Comparison of ENCODE assay signal across 8 mouse cellular contexts in the genomic region with DNA sequence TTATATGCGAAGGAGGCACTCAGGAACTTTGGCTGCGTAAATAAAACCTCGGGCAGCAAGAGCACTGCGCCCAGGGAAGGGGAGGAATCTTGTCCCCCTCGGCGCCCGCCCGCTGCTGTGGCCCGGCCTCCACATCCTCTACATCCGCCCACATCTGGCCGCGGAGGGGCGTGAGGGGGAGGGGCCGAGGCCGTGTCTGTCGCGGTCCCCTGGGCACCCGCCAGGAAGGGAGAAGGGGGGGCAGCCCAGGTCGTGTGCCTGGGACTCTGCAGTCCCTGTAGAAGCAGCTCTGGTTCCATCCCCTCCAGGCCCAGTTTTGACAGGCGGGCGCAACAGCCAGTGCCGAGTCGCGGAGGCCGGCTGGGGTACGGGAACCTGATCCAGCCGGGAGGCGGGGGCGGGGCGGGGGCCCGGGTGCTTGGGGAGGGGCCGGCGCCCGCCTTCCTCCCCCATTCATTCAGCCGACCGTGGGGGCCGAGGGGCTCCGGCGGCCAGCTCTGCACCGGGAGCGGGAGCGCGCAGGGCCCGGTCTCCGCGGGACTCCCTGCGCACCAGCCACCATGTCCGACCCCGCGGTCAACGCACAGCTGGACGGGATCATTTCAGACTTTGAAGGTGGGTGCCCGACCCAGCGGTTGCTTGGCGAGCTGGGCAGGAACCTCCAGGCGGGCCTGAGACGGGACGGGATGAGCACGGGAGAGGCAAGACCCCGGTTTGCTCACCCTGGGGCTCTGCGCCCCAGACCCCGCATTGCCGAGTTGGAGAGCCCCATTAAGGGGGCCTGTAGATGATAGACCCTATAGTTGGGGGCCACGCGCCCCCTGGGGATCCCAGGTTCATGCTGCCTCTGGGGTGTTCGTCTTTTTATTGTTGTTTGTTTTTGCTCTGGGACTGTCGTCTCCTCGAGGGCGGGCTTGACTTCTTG.
DNase-seq lines count a peak whose midpoint lies in the region; ATAC-seq lines count a peak whose summit lies in the region.

No protein-coding gene starts in this region.

- DNase-seq in CD4-positive, CD25-positive, alpha-beta regulatory T cell, adult 2 months (ENCODE audit: low read depth, low spot score) = peak; percentile 86
- DNase-seq in adrenal gland, postnatal 36 days = peak; percentile 95 to 97
- peak; percentile 57 to 63 for DNase-seq in frontal cortex, postnatal 10 days (ENCODE audit: low spot score in 2 of 2)
- peak; percentile 35 to 48 for DNase-seq in layer of hippocampus, postnatal 36 days
- peak; percentile 93 to 97 for DNase-seq in lung, postnatal 4 days
- DNase-seq in right cerebral cortex, adult 18-20 months = peak; percentile 75
- peak; percentile 63 for DNase-seq in urinary bladder, adult 2 months (ENCODE audit: low spot score)

- no peaks in the 10 kb centered on the region for H3K9me3 ChIP-seq in hindbrain, embryonic 12.5 days (replicated peaks)

- peak overlapping the region; percentile 75 for H3K9ac ChIP-seq in hindbrain, embryonic 12.5 days

- peak; percentile 62 for ATAC-seq in hindbrain, embryonic 12.5 days (ENCODE audit: low FRiP score)

- H3K27ac ChIP-seq in hindbrain, embryonic 12.5 days = peak overlapping the region; percentile 77

- peaks cover 72% of the 10 kb centered on the region for H3K4me1 ChIP-seq in hindbrain, embryonic 12.5 days

- H3K27me3 ChIP-seq in hindbrain, embryonic 12.5 days = no peaks in the 10 kb centered on the region

- H3K4me2 ChIP-seq in hindbrain, embryonic 12.5 days (replicated peaks) = peak overlapping the region; percentile 83

- H3K36me3 ChIP-seq in hindbrain, embryonic 12.5 days = no peaks in the 10 kb centered on the region

- under 1% methylated on average over 69 of the region's 69 CpGs for WGBS in hindbrain, embryonic 12.5 days

- peak overlapping the region; percentile 61 for H3K4me3 ChIP-seq in hindbrain, embryonic 12.5 days

Comparison
In these comparisons a context has a peak if more than half of its experiments do, and no peak if none do; other contexts are left out.
1. Peak in every context shown above with its lines: DNase-seq, ATAC-seq, H3K4me3 ChIP-seq and H3K27ac ChIP-seq.
2. DNase-seq: peak in every context shown above with its lines; median percentile 96 in adrenal gland, postnatal 36 days; 95 in lung, postnatal 4 days; 86 in CD4-positive, CD25-positive, alpha-beta regulatory T cell, adult 2 months; 75 in right cerebral cortex, adult 18-20 months; 63 in urinary bladder, adult 2 months; 60 in frontal cortex, postnatal 10 days; 42 in layer of hippocampus, postnatal 36 days.